8 mouse cellular contexts compared by ENCODE assay signal in genomic region chr11:46431129-46431528, GRCm38 (mm10). TPM values are rescaled to one million over a fixed set of nuclear protein-coding genes. Genes with fewer than 3 reads are reported as not detected.
DNase-seq lines count a peak whose midpoint lies in the region; ATAC-seq and TF ChIP-seq lines count a peak whose summit lies in the region.

No protein-coding gene starts in this region.

- DNase-seq in 3134 (ENCODE audit: extremely low read depth, insufficient read length, low spot score) = peak; percentile 17
- peak; percentile 72 for DNase-seq in adrenal gland, adult 2 months
- peak; percentile 94 for DNase-seq in embryo, embryonic 10.5 days (ENCODE audit: low spot score)
- peak; percentile 38 for DNase-seq in gastrocnemius, postnatal 25 days
- peak; percentile 59 for DNase-seq in kidney, adult 18-20 months
- DNase-seq in left cerebral cortex, postnatal 36 days (ENCODE audit: low spot score in 2 of 2) = peak; percentile 83

- no peak overlapping the region for H3K4me3 ChIP-seq in midbrain, embryonic 12.5 days
- H3K4me3 ChIP-seq in small intestine, adult 2 months (ENCODE audit: low read depth, low read length) = no peak overlapping the region

- 21% methylated on average over 3 of the region's 3 CpGs for WGBS in midbrain, embryonic 12.5 days
- WGBS in small intestine, adult 2 months = 39% methylated on average over 3 of the region's 3 CpGs

- no peaks in the 10 kb centered on the region for H3K36me3 ChIP-seq in midbrain, embryonic 12.5 days
- H3K36me3 ChIP-seq in small intestine, adult 2 months (ENCODE audit: control insufficient read depth, insufficient read depth, low read length) = no peaks in the 10 kb centered on the region

- intact Hi-C loops in left cerebral cortex, postnatal 36 days (cut with DNase I) = loop anchor here (2.0 to 10.0 kb wide), 3 partner anchors 116 to 486 kb away; partner anchors contain the start of gene Lsm11

- no peaks in the 10 kb centered on the region for H3K27me3 ChIP-seq in midbrain, embryonic 12.5 days
- no peaks in the 10 kb centered on the region for H3K27me3 ChIP-seq in small intestine, adult 2 months (ENCODE audit: control insufficient read depth, insufficient read depth, low read length)

- ATAC-seq in midbrain, embryonic 12.5 days (ENCODE audit: low FRiP score, low read depth) = peak; percentile 87

- no peak overlapping the region for H3K9ac ChIP-seq in midbrain, embryonic 12.5 days (replicated peaks)

- H3K9me3 ChIP-seq in midbrain, embryonic 12.5 days = no peaks in the 10 kb centered on the region

- H3K4me2 ChIP-seq in midbrain, embryonic 12.5 days (replicated peaks) = no peak overlapping the region

- no peak for TF ChIP-seq POLR2A in small intestine, adult 2 months (IDR thresholded peaks at IDR 0.05; ENCODE audit: low read depth, low read length)

- H3K27ac ChIP-seq in midbrain, embryonic 12.5 days (replicated peaks) = no peak overlapping the region
- H3K27ac ChIP-seq in small intestine, adult 2 months (ENCODE audit: insufficient read depth, low read depth, low read length) = no peak overlapping the region

- H3K4me1 ChIP-seq in midbrain, embryonic 12.5 days = peaks cover 2% of the 10 kb centered on the region; the same call in 1 of the 2 replicates
- H3K4me1 ChIP-seq in small intestine, adult 2 months (ENCODE audit: control insufficient read depth, insufficient read depth, insufficient read length, low read length) = no peaks in the 10 kb centered on the region

- TF ChIP-seq CTCF in small intestine, adult 2 months (IDR thresholded peaks at IDR 0.05; ENCODE audit: extremely low read depth, insufficient read length, insufficient replicate concordance, low read depth, low read length) = peak; percentile 67; the same call in 1 of the 2 replicates

RNA-seq across cellular contexts. Expression of gene Med7, which starts 5.6 kb away (rescaled TPM):
- total RNA-seq in adrenal gland, adult 2 months (2021) = 10 to 100 TPM; 39.6 to 54.8 TPM
- polyA plus RNA-seq in adrenal gland, adult 2 months (2012; rRNA removed) = 47.1 and 55.3 TPM in 2 replicates
- 10 to 100 TPM; 13.6 to 16.1 TPM for total RNA-seq in gastrocnemius, postnatal 25 days (2021)
- 10 to 100 TPM; 26.4 to 28.8 TPM for total RNA-seq in left cerebral cortex, postnatal 36 days (2021)
- 89.0 and 90.1 TPM in 2 replicates for polyA plus RNA-seq in midbrain, embryonic 12.5 days (2016; fragmentation: Nextera tagmentation; extraction: Ambion mirVana)
- polyA plus RNA-seq in small intestine, adult 2 months (2012; rRNA removed) = 4.4 and 11.4 TPM in 2 replicates

RNA-seq across cellular contexts. Expression of gene Havcr2, which starts 23.6 kb away (rescaled TPM):
- total RNA-seq in adrenal gland, adult 2 months (2021) = 1 to 10 TPM; 1.6 to 2.7 TPM
- 0.10 and 0.18 TPM in 2 replicates for polyA plus RNA-seq in adrenal gland, adult 2 months (2012; rRNA removed)
- not detected for total RNA-seq in gastrocnemius, postnatal 25 days (2021)
- 1 to 10 TPM; 2.5 to 2.6 TPM for total RNA-seq in left cerebral cortex, postnatal 36 days (2021)
- polyA plus RNA-seq in midbrain, embryonic 12.5 days (2016; fragmentation: Nextera tagmentation; extraction: Ambion mirVana) = 0.13 and 0.18 TPM in 2 replicates
- polyA plus RNA-seq in small intestine, adult 2 months (2012; rRNA removed) = 0.57 and 0.76 TPM in 2 replicates

RNA-seq across cellular contexts. Expression of gene Fam71b, which starts 34.8 kb away (rescaled TPM):
- total RNA-seq in adrenal gland, adult 2 months (2021) = not detected
- polyA plus RNA-seq in adrenal gland, adult 2 months (2012; rRNA removed) = not detected in 2 replicates
- not detected for total RNA-seq in gastrocnemius, postnatal 25 days (2021)
- not detected for total RNA-seq in left cerebral cortex, postnatal 36 days (2021)
- not detected in 2 replicates for polyA plus RNA-seq in midbrain, embryonic 12.5 days (2016; fragmentation: Nextera tagmentation; extraction: Ambion mirVana)
- 0.33 and 0.38 TPM in 2 replicates for polyA plus RNA-seq in small intestine, adult 2 months (2012; rRNA removed)

RNA-seq across cellular contexts. Expression of gene Itk, which starts 41.8 kb away (rescaled TPM):
- under 1 TPM; 0.17 to 0.28 TPM for total RNA-seq in adrenal gland, adult 2 months (2021)
- 0.03 and 0.11 TPM in 2 replicates for polyA plus RNA-seq in adrenal gland, adult 2 months (2012; rRNA removed)
- under 1 TPM in 1 of 2 experiments, not detected in 1; 0.08 TPM for total RNA-seq in gastrocnemius, postnatal 25 days (2021)
- under 1 TPM; 0.25 to 0.52 TPM for total RNA-seq in left cerebral cortex, postnatal 36 days (2021)
- polyA plus RNA-seq in midbrain, embryonic 12.5 days (2016; fragmentation: Nextera tagmentation; extraction: Ambion mirVana) = 0.06 TPM in 1 of 2 replicates, not detected in the other
- polyA plus RNA-seq in small intestine, adult 2 months (2012; rRNA removed) = 0.52 and 1.1 TPM in 2 replicates

Comparison
In these comparisons a context has a peak if more than half of its experiments do, and no peak if none do; other contexts are left out.
1. DNase-seq: peak in every context shown above with its lines; median percentile 94 in embryo, embryonic 10.5 days; 83 in left cerebral cortex, postnatal 36 days; 72 in adrenal gland, adult 2 months; 59 in kidney, adult 18-20 months; 38 in gastrocnemius, postnatal 25 days; 17 in 3134.